In the genomic region with DNA sequence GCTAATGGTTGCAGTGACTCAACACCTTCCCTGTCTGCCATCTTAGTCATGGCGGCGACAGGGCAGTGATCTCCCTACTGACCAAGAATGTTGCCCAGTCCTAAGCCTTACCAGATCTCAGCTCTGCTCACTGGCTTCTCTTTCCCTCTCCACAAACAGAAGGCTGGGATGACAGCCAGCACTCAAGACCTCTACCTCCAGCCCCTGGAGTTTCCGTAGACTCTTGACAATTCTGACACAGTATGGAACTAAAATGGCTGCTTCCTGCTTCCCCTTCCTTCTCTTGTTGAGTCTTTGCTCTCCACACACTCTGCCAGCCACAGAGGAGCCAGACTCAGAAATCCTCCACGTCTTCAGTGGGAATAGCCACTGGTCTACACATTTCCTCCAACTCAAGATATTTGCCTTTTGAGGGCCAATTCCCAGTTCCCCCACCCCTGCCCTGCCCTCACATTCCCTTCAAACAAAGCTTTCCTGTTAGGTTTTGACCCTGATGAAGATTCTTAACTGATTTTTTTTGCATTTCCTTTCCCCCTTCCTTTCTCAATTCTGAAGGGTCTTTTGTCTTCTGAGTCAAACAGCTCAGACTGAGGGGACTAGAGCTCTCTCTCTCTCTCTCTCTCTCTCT, we compare ENCODE assay signal across 10 mouse cellular contexts. TPM values are rescaled to one million over a fixed set of nuclear protein-coding genes. Genes with fewer than 3 reads are reported as not detected.
DNase-seq lines count a peak whose midpoint lies in the region; ATAC-seq lines count a peak whose summit lies in the region.
"Had no signal": no experiment of that assay in that cellular context is flagged by ENCODE, and none has a peak within 500 bp of the region (broad histone marks: within the 10 kb centered on the region; RNA-seq: fewer than 3 reads in every experiment).

No protein-coding gene starts in this region.

- no peak overlapping the region for H3K4me2 ChIP-seq in lung, embryonic 16.5 days (ENCODE audit: low read depth, low read length)
- no peak overlapping the region for H3K4me2 ChIP-seq in hindbrain, embryonic 16.5 days (ENCODE audit: low read length)
- H3K4me2 ChIP-seq in stomach, embryonic 15.5 days = no peak overlapping the region

- intact Hi-C loops in left cerebral cortex, postnatal 14 days (cut with DNase I) = no loop called here
- intact Hi-C loops in left cerebral cortex, postnatal 10 days (cut with DNase I) = no loop called here

- H3K36me3 ChIP-seq in lung, embryonic 16.5 days (ENCODE audit: control insufficient read depth, insufficient read depth, low read length) = no peaks in the 10 kb centered on the region
- no peaks in the 10 kb centered on the region for H3K36me3 ChIP-seq in hindbrain, embryonic 16.5 days (ENCODE audit: control insufficient read depth, insufficient read depth, low read length)
- no peaks in the 10 kb centered on the region for H3K36me3 ChIP-seq in stomach, embryonic 15.5 days

- H3K9ac ChIP-seq in lung, embryonic 16.5 days (ENCODE audit: low read length) = no peak overlapping the region
- H3K9ac ChIP-seq in hindbrain, embryonic 16.5 days (ENCODE audit: low read depth, low read length) = no peak overlapping the region
- no peak overlapping the region for H3K9ac ChIP-seq in stomach, embryonic 15.5 days

- WGBS in lung, embryonic 16.5 days = 42% methylated on average over 4 of the region's 4 CpGs
- 71% methylated on average over 4 of the region's 4 CpGs for WGBS in hindbrain, embryonic 16.5 days
- 68% methylated on average over 4 of the region's 4 CpGs for WGBS in stomach, embryonic 15.5 days

- peak; percentile 55 for ATAC-seq in lung, embryonic 16.5 days (ENCODE audit: low read depth)
- no peak for ATAC-seq in hindbrain, embryonic 16.5 days
- ATAC-seq in stomach, embryonic 15.5 days (ENCODE audit: insufficient read depth, low FRiP score, low read depth) = no peak
- ATAC-seq: activated CD4-positive, CD25-positive, alpha-beta regulatory T cell, adult 4 months had no signal

- H3K27me3 ChIP-seq in lung, embryonic 16.5 days (ENCODE audit: control insufficient read depth, insufficient read depth, low read depth, low read length) = no peaks in the 10 kb centered on the region
- H3K27me3 ChIP-seq in hindbrain, embryonic 16.5 days (replicated peaks; ENCODE audit: control insufficient read depth, insufficient read depth, low read length) = no peaks in the 10 kb centered on the region
- no peaks in the 10 kb centered on the region for H3K27me3 ChIP-seq in stomach, embryonic 15.5 days (replicated peaks)

- no peak overlapping the region for H3K4me3 ChIP-seq in lung, embryonic 16.5 days (ENCODE audit: low read length)
- no peak overlapping the region for H3K4me3 ChIP-seq in hindbrain, embryonic 16.5 days (ENCODE audit: low read length)
- no peak overlapping the region for H3K4me3 ChIP-seq in stomach, embryonic 15.5 days (replicated peaks)

- H3K27ac ChIP-seq in lung, embryonic 16.5 days (ENCODE audit: low read length) = peak overlapping the region; percentile 99
- H3K27ac ChIP-seq in hindbrain, embryonic 16.5 days (ENCODE audit: low read depth, low read length) = peak overlapping the region; percentile 36; the same call in 1 of the 2 replicates
- H3K27ac ChIP-seq in stomach, embryonic 15.5 days = peak overlapping the region; percentile 97

- H3K9me3 ChIP-seq in lung, embryonic 16.5 days (ENCODE audit: control insufficient read depth, low read length) = no peaks in the 10 kb centered on the region
- H3K9me3 ChIP-seq in hindbrain, embryonic 16.5 days (ENCODE audit: control insufficient read depth, low read length) = no peaks in the 10 kb centered on the region
- H3K9me3 ChIP-seq in stomach, embryonic 15.5 days = no peaks in the 10 kb centered on the region

- peaks cover 62% of the 10 kb centered on the region for H3K4me1 ChIP-seq in lung, embryonic 16.5 days (replicated peaks; ENCODE audit: control insufficient read depth, insufficient read depth, low read length)
- peaks cover 41% of the 10 kb centered on the region for H3K4me1 ChIP-seq in hindbrain, embryonic 16.5 days (ENCODE audit: control insufficient read depth, insufficient read depth, low read depth, low read length)
- peaks cover 39% of the 10 kb centered on the region for H3K4me1 ChIP-seq in stomach, embryonic 15.5 days

- DNase-seq in embryo, embryonic 10.5 days (ENCODE audit: low spot score) = peak; percentile 29
- DNase-seq in embryo, embryonic 11 days = no peak
- no peak for DNase-seq in lung, adult 18-20 months
- DNase-seq in left cerebral cortex, postnatal 14 days (ENCODE audit: low spot score in 2 of 2) = no peak
- no peak for DNase-seq in left cerebral cortex, postnatal 10 days (ENCODE audit: extremely low spot score in 1 of 2, low spot score in 2 of 2)
- DNase-seq: cerebellum, adult 18-20 months had no signal

RNA-seq across cellular contexts. Expression of a gene that starts 22.3 kb away (rescaled TPM):
- polyA plus RNA-seq in lung, embryonic 16.5 days (2015; fragmentation: Nextera tagmentation; extraction: Ambion mirVana) = 13.2 and 14.2 TPM in 2 replicates
- 4.4 TPM in 2 replicates for polyA plus RNA-seq in hindbrain, embryonic 16.5 days (2015; fragmentation: Nextera tagmentation; extraction: Ambion mirVana)
- polyA plus RNA-seq in stomach, embryonic 15.5 days (2015; fragmentation: Nextera tagmentation; extraction: Ambion mirVana) = 13.9 and 15.2 TPM in 2 replicates
- 1 to 10 TPM; 4.2 to 5.2 TPM for total RNA-seq in left cerebral cortex, postnatal 14 days (2021)
- total RNA-seq in left cerebral cortex, postnatal 10 days (2021) = 1 to 10 TPM; 5.7 to 5.8 TPM
- polyA plus RNA-seq: activated CD4-positive, CD25-positive, alpha-beta regulatory T cell, adult 4 months had no signal

Comparison
In these comparisons a context has a peak if more than half of its experiments do, and no peak if none do; other contexts are left out.
1. H3K27ac ChIP-seq: peak in every context shown above with its lines; median percentile 99 in lung, embryonic 16.5 days; 97 in stomach, embryonic 15.5 days; 36 in hindbrain, embryonic 16.5 days.